Mouse (Mus musculus) thymus, postnatal 4 days (tissue): ENCODE data around the gene Dct.
A peak's percentile ranks its signal among the peaks of the same experiment; 100 is the strongest.

Source experiments
- DNase-seq: peaks from one replicate; pipeline ENCODE4 v3.0.0; 2021

The Dct gene

GRCm38 (mm10) chr14:118042066-118042762 is 9.8 kb downstream of the Dct start:
- DNase-seq: no peak

DNA sequence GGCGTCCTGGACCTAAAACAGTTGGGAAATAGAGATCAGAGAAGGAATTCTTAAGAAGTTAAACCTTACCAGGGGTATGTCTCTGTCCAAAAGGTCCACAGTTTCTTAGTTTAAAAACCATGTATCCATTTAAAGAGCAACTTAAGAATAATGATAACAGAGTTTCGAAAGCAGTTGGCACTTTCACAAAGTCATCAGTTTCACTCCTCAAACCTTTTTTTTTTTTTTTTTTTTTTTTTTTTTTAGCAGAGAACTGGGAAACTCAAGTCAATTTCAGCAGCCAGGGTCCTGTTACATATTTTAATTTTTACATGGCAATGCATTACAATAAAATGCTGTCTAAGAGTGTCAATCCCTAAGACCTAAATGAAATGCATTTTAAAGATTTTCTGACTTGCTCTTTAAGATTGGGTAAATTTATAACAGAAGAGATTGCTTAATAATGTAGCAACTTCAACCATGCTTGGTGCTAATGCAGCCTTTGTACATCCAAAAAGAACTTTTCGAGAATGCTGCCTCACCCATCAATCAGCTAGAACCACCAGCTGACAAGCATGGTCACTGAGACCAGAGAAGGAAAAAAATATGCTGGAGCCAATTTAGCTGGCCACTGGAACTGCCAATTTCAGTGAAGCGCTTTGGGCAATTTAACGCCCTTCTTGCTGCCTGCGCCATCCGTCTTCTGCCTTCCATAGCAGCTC is 11.3 kb downstream of the Dct start:
- DNase-seq: no peak

GRCm38 (mm10) chr14:118039074-118039473 is 13.0 kb downstream of the Dct start:
- DNase-seq: no peak

DNA sequence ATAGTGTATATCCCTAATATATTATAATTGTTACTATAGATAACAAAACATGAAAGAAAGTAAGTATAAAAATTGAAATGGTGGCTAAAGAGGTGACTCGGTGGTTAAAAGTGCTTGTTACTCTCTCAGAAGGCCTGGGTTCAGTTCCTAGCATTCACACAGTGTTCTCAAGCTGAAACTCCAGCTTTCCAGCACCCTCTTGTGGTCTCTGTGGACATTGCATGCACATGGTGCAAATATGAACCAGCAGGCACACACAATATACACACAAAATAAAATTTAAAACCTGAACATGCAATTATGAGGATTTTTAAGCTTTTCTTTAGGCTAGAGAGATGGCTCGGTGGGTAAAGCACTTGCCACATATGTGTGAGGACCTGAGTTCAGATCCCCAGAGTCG is 24.5 kb downstream of the Dct start:
- DNase-seq: peak; percentile 23

- DNase-seq: no peak
Measured at GRCm38 (mm10) chr14:118021867-118022543, 30.0 kb downstream of the Dct start.

GRCm38 (mm10) chr14:118019314-118019713 is 32.7 kb downstream of the Dct start:
- DNase-seq: no peak

DNA sequence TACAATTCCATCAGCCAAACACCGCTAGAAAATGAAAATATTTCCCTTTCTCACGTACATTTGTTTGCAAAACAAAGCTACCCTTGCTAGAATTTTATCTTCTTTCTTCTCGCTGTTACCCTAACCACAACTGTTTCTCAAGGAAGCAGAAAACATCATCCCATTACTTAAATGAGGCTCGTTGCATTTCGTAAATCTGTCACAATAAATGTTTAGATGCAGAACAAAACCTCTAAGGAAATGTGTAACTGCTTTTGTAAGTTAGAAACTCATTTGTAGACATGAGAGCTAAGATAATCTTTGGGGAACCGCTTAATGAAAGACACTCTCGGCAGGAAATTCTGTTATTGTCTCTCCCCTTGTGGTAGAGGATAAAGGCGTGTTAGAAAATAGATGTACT is 38.8 kb downstream of the Dct start:
- no peak for DNase-seq

DNA sequence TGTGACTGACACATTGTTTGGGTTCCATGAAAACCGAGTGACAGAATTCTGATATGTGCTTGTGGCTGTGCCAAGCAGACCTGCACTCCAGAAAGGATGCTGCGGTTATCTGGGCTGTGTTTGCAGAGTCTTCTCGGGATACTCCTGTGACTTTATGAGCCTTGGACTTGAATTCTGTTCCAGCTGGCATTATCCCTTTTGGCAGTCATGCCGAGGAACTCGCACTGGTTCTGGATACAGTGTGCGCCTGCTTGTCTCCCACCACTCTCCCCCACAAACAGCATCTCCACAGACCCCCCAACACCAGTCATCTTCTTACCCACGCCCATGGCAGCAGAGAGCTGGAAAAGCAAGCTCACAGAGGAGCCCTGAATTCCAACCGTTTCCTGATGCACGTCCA is 42.5 kb downstream of the Dct start:
- DNase-seq: no peak

GRCm38 (mm10) chr14:118005697-118006096 is 46.3 kb downstream of the Dct start:
- DNase-seq: peak; percentile 15

DNA sequence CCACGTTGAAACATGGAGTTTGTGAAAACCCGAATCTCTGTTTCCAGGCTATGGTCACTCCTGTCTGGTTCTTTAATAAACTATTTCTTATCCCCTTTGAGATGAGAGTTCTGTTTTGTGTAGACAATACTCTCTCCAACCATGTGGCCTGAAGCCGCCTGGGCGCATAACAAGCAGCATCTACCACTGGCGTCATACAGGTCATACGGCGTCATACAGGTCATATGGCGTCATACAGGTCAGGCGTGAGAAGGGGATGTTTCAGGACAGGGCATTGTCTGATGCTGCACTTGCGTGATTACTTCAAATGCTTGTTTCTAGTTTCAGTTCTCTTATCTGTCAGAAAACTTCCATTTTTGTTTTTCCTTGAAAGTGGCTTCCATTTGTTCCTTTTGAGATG is 47.6 kb downstream of the Dct start:
- no peak for DNase-seq

DNA sequence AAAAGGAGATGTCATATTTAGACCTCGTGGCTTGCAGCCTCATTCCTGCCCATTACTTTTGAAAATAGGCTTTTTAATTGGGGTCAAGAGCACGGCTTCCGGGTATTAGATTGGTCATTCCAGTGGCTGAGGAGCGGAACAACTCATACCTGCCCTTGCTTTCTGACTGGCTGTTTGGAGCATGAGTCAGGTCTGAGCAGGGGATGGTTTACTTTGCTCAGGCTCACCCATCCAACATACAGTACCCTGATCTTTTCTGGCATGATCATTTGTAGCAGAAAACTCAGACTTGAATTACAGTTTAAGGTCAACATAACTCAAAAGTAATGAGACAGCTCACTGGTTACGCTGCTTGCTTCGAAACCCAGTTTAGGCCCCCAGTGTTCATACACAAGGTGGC is 58.2 kb downstream of the Dct start:
- DNase-seq: no peak

DNA sequence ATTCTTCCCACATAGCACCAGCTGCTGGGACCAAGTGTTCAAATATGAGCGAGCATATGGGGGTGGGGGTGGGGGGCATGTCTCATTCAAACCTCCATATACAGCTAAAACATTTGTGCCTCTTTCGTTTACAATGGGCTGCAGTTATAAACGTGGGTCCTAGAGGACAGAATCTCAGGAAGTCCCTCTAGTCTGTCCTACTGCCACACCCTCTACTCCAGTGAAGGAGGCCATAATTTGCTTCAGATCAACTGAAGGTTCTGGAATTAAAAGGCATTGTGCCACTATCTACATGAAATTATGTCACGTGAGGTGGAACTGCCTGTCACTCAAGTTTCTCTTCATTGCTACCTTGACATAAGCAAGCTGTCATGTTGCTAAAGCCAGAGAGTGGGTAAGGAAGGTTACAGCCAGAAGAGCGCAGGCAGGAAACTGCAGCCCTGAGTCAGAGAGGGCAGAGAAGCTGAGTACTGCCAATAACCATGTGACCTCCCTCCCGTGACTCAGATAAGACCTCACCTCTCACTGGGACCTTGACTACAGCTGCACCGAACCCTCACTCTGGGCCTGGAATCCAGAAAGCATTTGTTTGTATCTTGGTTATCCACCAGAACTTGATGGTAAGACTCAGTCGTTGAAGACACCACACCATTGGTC is 59.3 kb downstream of the Dct start:
- no peak for DNase-seq

GRCm38 (mm10) chr14:117990203-117990602 is 61.8 kb downstream of the Dct start:
- DNase-seq: no peak

DNA sequence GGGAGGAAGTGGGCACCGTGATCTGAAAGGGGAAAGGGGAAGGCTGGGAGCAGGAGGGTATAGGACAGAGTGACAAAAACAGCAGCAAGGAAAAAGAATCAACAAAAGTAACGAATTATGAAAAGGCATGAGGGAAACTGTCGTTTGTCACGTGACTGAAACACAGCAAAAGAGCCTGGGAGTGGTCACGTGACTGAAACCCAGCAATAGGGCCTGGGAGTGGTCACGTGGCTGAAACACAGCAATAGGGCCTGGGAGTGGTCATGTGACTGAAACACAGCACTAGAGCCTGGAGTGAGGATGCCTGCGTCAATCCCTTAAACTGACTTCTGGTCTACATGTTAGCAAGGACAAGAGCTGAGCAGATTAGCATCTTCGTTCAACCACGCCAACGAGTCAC is 63.6 kb downstream of the Dct start:
- DNase-seq: no peak

DNA sequence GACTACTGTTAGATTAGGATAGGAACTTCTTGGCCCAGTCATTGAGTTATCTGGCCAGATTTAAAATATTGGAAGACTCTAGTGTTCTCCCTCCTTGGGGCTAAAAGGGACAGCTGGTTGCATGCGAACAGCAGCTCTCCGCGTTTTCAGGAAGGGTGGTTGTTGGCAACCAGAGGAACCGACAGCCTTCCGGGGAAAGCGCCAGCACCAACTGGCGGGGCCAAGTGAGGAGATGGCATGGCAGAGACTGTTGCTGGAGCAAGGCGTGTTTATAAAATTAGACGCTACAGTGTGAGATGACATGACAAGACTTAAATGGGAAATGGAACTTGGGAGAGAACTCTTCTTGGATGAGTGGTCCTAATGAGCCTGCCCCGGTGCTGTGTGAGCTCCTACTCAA is 70.5 kb downstream of the Dct start:
- no peak for DNase-seq

DNA sequence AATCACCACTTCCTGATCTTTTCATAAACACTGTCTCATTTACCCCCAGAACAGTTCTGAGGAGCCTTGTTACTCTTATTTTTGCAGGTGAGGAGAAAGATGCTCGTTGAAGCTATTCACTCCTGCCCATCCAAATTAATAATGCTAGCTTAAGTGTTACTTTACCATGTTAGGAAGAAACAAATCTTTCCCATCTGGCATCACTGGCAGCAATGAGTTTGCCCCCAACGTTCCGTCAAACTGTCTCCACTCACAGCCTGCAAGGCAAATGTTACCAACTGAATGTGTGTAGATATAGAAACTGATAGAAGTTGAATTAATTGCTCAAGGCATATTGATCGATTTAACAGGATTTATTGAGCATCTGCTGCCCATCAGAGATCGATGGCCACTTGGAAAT is 79.5 kb downstream of the Dct start:
- DNase-seq: no peak
